Mouse (Mus musculus) cortical plate, adult 2 months (tissue): ENCODE data around the gene Trpm3.

Experiments
- CTCF ChIP-seq: fragments of 200-500 bp; IDR thresholded peaks from 2 replicates; pipeline ENCODE4 v1.5.1; 2011; ENCODE audit warnings: mild to moderate bottlenecking, control low read depth, low read length; ENCODE audit not compliant: insufficient read depth; ENCODE audit errors: extremely low read depth
- POLR2A ChIP-seq: fragments of 200-500 bp; IDR thresholded peaks from 2 replicates; pipeline ENCODE4 v1.6.1; 2011; ENCODE audit warnings: mild to moderate bottlenecking, low read length, control low read depth; ENCODE audit not compliant: insufficient read depth; ENCODE audit errors: extremely low read depth

DNA sequence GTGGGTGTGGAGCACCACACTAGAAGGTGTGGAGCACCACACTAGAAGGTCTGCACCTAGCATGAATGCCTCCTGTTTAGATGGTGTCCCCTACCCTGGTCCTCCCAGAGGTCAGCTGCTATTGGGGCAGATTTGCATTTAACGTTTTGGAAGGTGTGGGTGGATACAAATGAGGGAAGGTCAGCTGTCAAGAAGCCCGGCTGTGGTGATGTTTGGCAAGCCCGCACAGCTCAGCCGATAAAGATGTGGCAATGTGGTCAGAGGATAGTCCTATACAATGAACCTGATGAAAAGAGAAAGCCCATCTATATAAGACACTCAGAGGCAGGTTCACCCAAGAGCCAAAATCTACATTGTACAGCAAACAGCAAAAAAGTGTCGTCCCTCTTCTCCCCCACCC lies 895.3 kb downstream of the Trpm3 start:
- TF ChIP-seq CTCF, result no peak
- no peak for TF ChIP-seq POLR2A
